Comparison of ENCODE assay signal across 8 mouse cellular contexts in genomic region chr11:58914461-58915028, GRCm38 (mm10). TPM values are rescaled to one million over a fixed set of nuclear protein-coding genes. Genes with fewer than 3 reads are reported as not detected.
DNase-seq lines count a peak whose midpoint lies in the region; ATAC-seq and TF ChIP-seq lines count a peak whose summit lies in the region.

No protein-coding gene starts in this region.

- DNase-seq in cerebellum, adult 11-12 months = no peak
- peak; percentile 37 for DNase-seq in forebrain, embryonic 10.5 days (ENCODE audit: extremely low spot score, low spot score)
- DNase-seq in retina, postnatal 1 day = peak; percentile 76
- DNase-seq in yolk sac, embryonic 10.5 days (ENCODE audit: low spot score) = no peak

- peak; percentile 79 for TF ChIP-seq CTCF in intestine, postnatal 0 days (IDR thresholded peaks at IDR 0.05; ENCODE audit: low read depth)

- peak overlapping the region; percentile 41 for H3K4me3 ChIP-seq in forebrain, embryonic 10.5 days
- H3K4me3 ChIP-seq in intestine, postnatal 0 days (ENCODE audit: low read depth, low read length) = peak overlapping the region; percentile 27
- peak overlapping the region; percentile 43 for H3K4me3 ChIP-seq in lung, embryonic 16.5 days (ENCODE audit: low read length)

- no peaks in the 10 kb centered on the region for H3K9me3 ChIP-seq in forebrain, embryonic 10.5 days
- no peaks in the 10 kb centered on the region for H3K9me3 ChIP-seq in intestine, postnatal 0 days (ENCODE audit: control insufficient read depth)
- no peaks in the 10 kb centered on the region for H3K9me3 ChIP-seq in lung, embryonic 16.5 days (ENCODE audit: control insufficient read depth, low read length)

- H3K36me3 ChIP-seq in forebrain, embryonic 10.5 days (replicated peaks) = no peaks in the 10 kb centered on the region
- H3K36me3 ChIP-seq in intestine, postnatal 0 days (ENCODE audit: control insufficient read depth, insufficient read depth) = no peaks in the 10 kb centered on the region
- H3K36me3 ChIP-seq in lung, embryonic 16.5 days (ENCODE audit: control insufficient read depth, insufficient read depth, low read length) = no peaks in the 10 kb centered on the region

- H3K4me2 ChIP-seq in intestine, postnatal 0 days (replicated peaks; ENCODE audit: low read depth) = peak overlapping the region; percentile 81
- H3K4me2 ChIP-seq in lung, embryonic 16.5 days (ENCODE audit: low read depth, low read length) = peak overlapping the region; percentile 59

- 0 out of 2 replicates have a peak, but pooled peaks have one; percentile 52 for ATAC-seq in cerebellum, adult (ENCODE audit: insufficient number of reproducible peaks, low FRiP score, low TSS enrichment)
- peak; percentile 57 for ATAC-seq in activated CD4-positive, CD25-positive, alpha-beta regulatory T cell, adult 4 months
- no peak for ATAC-seq in intestine, postnatal 0 days
- peak; percentile 48; the same call in 1 of the 2 replicates for ATAC-seq in lung, embryonic 16.5 days (ENCODE audit: low read depth)

- H3K27me3 ChIP-seq in forebrain, embryonic 10.5 days (ENCODE audit: poor library complexity, severe bottlenecking) = no peaks in the 10 kb centered on the region
- no peaks in the 10 kb centered on the region for H3K27me3 ChIP-seq in intestine, postnatal 0 days (replicated peaks; ENCODE audit: control insufficient read depth, insufficient read depth, low read length)
- H3K27me3 ChIP-seq in lung, embryonic 16.5 days (ENCODE audit: control insufficient read depth, insufficient read depth, low read depth, low read length) = no peaks in the 10 kb centered on the region; the same call in 1 of the 2 replicates

- peak overlapping the region; percentile 50; the same call in 1 of the 2 replicates for H3K9ac ChIP-seq in intestine, postnatal 0 days (ENCODE audit: low read depth, low read length)
- H3K9ac ChIP-seq in lung, embryonic 16.5 days (ENCODE audit: low read length) = peak overlapping the region; percentile 66

- peak overlapping the region; percentile 72 for H3K27ac ChIP-seq in forebrain, embryonic 10.5 days
- H3K27ac ChIP-seq in intestine, postnatal 0 days (ENCODE audit: low read depth, low read length) = no peak overlapping the region
- no peak overlapping the region for H3K27ac ChIP-seq in lung, embryonic 16.5 days (ENCODE audit: low read length)

- WGBS in forebrain, embryonic 10.5 days = 24% methylated on average over 17 of the region's 17 CpGs
- WGBS in intestine, postnatal 0 days = 7% methylated on average over 17 of the region's 17 CpGs
- WGBS in lung, embryonic 16.5 days = 9% methylated on average over 17 of the region's 17 CpGs

- H3K4me1 ChIP-seq in forebrain, embryonic 10.5 days = peaks cover 7% of the 10 kb centered on the region
- H3K4me1 ChIP-seq in intestine, postnatal 0 days (replicated peaks; ENCODE audit: control insufficient read depth, insufficient read depth, low read length) = no peaks in the 10 kb centered on the region; the same call in 1 of the 2 replicates
- 0 out of 2 replicates have a peak, but pooled peaks cover 3% of the 10 kb centered on the region for H3K4me1 ChIP-seq in lung, embryonic 16.5 days (replicated peaks; ENCODE audit: control insufficient read depth, insufficient read depth, low read length)

RNA-seq across cellular contexts. Expression of gene Btnl10, which starts 3.2 kb away (rescaled TPM):
- not detected for polyA plus RNA-seq in activated CD4-positive, CD25-positive, alpha-beta regulatory T cell, adult 4 months (2017; shearing (Covaris generic))
- polyA plus RNA-seq in forebrain, embryonic 10.5 days (2016; fragmentation: Nextera tagmentation; extraction: Ambion mirVana) = 0.05 TPM in 1 of 2 replicates, not detected in the other
- polyA plus RNA-seq in intestine, postnatal 0 days (2015; fragmentation: Nextera tagmentation; extraction: Ambion mirVana) = not detected in 2 replicates
- 0.08 and 0.38 TPM in 2 replicates for polyA plus RNA-seq in lung, embryonic 16.5 days (2015; fragmentation: Nextera tagmentation; extraction: Ambion mirVana)

RNA-seq across cellular contexts. Expression of gene Zfp39, which starts 10.5 kb away (rescaled TPM):
- 1 to 10 TPM; 7.4 to 7.7 TPM for polyA plus RNA-seq in activated CD4-positive, CD25-positive, alpha-beta regulatory T cell, adult 4 months (2017; shearing (Covaris generic))
- polyA plus RNA-seq in forebrain, embryonic 10.5 days (2016; fragmentation: Nextera tagmentation; extraction: Ambion mirVana) = 5.8 and 6.4 TPM in 2 replicates
- polyA plus RNA-seq in intestine, postnatal 0 days (2015; fragmentation: Nextera tagmentation; extraction: Ambion mirVana) = 1.5 and 1.6 TPM in 2 replicates
- 4.7 and 6.2 TPM in 2 replicates for polyA plus RNA-seq in lung, embryonic 16.5 days (2015; fragmentation: Nextera tagmentation; extraction: Ambion mirVana)

RNA-seq across cellular contexts. Expression of gene Rnf187, which starts 24.2 kb away (rescaled TPM):
- 10 to 100 TPM; 11.4 to 17.9 TPM for polyA plus RNA-seq in activated CD4-positive, CD25-positive, alpha-beta regulatory T cell, adult 4 months (2017; shearing (Covaris generic))
- polyA plus RNA-seq in forebrain, embryonic 10.5 days (2016; fragmentation: Nextera tagmentation; extraction: Ambion mirVana) = 265 and 273 TPM in 2 replicates
- polyA plus RNA-seq in intestine, postnatal 0 days (2015; fragmentation: Nextera tagmentation; extraction: Ambion mirVana) = 113 and 117 TPM in 2 replicates
- 150 and 161 TPM in 2 replicates for polyA plus RNA-seq in lung, embryonic 16.5 days (2015; fragmentation: Nextera tagmentation; extraction: Ambion mirVana)

RNA-seq across cellular contexts. Expression of gene Hist3h2ba, which starts 34.2 kb away (rescaled TPM):
- polyA plus RNA-seq in activated CD4-positive, CD25-positive, alpha-beta regulatory T cell, adult 4 months (2017; shearing (Covaris generic)) = 1 to 10 TPM; 1.8 to 4.2 TPM
- polyA plus RNA-seq in forebrain, embryonic 10.5 days (2016; fragmentation: Nextera tagmentation; extraction: Ambion mirVana) = 22.7 and 36.5 TPM in 2 replicates
- polyA plus RNA-seq in intestine, postnatal 0 days (2015; fragmentation: Nextera tagmentation; extraction: Ambion mirVana) = 6.9 and 7.8 TPM in 2 replicates
- 24.0 and 28.3 TPM in 2 replicates for polyA plus RNA-seq in lung, embryonic 16.5 days (2015; fragmentation: Nextera tagmentation; extraction: Ambion mirVana)

RNA-seq across cellular contexts. Expression of gene Hist3h2a, which starts 39.9 kb away (rescaled TPM):
- polyA plus RNA-seq in activated CD4-positive, CD25-positive, alpha-beta regulatory T cell, adult 4 months (2017; shearing (Covaris generic)) = 1 to 10 TPM; 3.5 to 5.4 TPM
- 15.1 and 19.4 TPM in 2 replicates for polyA plus RNA-seq in forebrain, embryonic 10.5 days (2016; fragmentation: Nextera tagmentation; extraction: Ambion mirVana)
- polyA plus RNA-seq in intestine, postnatal 0 days (2015; fragmentation: Nextera tagmentation; extraction: Ambion mirVana) = 15.8 and 16.7 TPM in 2 replicates
- 21.8 and 23.3 TPM in 2 replicates for polyA plus RNA-seq in lung, embryonic 16.5 days (2015; fragmentation: Nextera tagmentation; extraction: Ambion mirVana)

Comparison
In these comparisons a context has a peak if more than half of its experiments do, and no peak if none do; other contexts are left out.
1. DNase-seq: peak in forebrain, embryonic 10.5 days (single experiment) and retina, postnatal 1 day (single experiment); none in cerebellum, adult 11-12 months (single experiment) and yolk sac, embryonic 10.5 days (single experiment).
2. Peak in every context shown above with its lines, with median percentiles within 50 percentile points of each other: H3K4me3 ChIP-seq.